ENCODE assay signal across 14 mouse cellular contexts in genomic region chr3:83192401-83192800, GRCm38 (mm10).
"Had no signal": no experiment of that assay in that cellular context is flagged by ENCODE, and none has a peak within 500 bp of the region (broad histone marks: within the 10 kb centered on the region; RNA-seq: fewer than 3 reads in every experiment).

No protein-coding gene starts in this region.

- H3K27ac ChIP-seq: limb, embryonic 10.5 days; liver, embryonic 15.5 days; midbrain, embryonic 13.5 days; stomach, postnatal 0 days had no signal

- H3K4me1 ChIP-seq: limb, embryonic 10.5 days; liver, embryonic 15.5 days; midbrain, embryonic 13.5 days had no signal

- DNase-seq: kidney, adult 18-20 months; kidney, postnatal 10 days; kidney, postnatal 4 days; lung, adult 2 months; lung, postnatal 36 days; right cerebral cortex, adult 18-20 months; right cerebral cortex, postnatal 25 days; thymus, postnatal 4 days had no signal

- H3K9me3 ChIP-seq: limb, embryonic 10.5 days; liver, embryonic 15.5 days; midbrain, embryonic 13.5 days had no signal

- H3K4me3 ChIP-seq: limb, embryonic 10.5 days; liver, embryonic 15.5 days; midbrain, embryonic 13.5 days had no signal

- H3K4me2 ChIP-seq: liver, embryonic 11.5 days; liver, embryonic 15.5 days; midbrain, embryonic 13.5 days had no signal

- ATAC-seq: lung, postnatal 0 days; midbrain, embryonic 13.5 days had no signal

- H3K27me3 ChIP-seq: liver, embryonic 15.5 days; midbrain, embryonic 13.5 days had no signal

- H3K36me3 ChIP-seq: limb, embryonic 10.5 days; liver, embryonic 15.5 days; midbrain, embryonic 13.5 days had no signal

- H3K9ac ChIP-seq: liver, embryonic 15.5 days; midbrain, embryonic 13.5 days had no signal
